Mouse (Mus musculus): ENCODE results near the gene Tmem269.

DNA sequence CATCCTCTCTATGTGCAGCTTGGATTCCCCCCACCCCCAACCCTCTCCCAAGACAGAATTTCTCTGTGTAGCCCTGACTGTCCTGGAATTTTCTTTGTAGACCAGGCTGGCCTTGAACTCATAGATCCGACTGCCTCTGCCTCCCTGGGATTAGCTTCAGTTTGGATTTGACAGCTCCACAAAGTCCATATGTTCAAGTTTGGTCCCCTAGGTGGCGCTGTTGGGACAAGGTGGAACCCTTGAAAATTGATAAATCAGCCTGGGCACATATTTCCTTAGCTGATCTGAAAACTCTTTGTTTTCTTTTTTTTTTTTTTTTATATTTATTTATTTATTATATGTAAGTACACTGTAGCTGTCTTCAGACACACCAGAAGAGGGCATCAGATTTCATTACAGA lies 60.8 kb downstream of the Tmem269 start:
- TF ChIP-seq CTCF (IDR thresholded peaks at IDR 0.05; ENCODE audit: low read depth, low read length) (0 out of 2 replicates have a peak, but pooled peaks have one; percentile 32), TAL1 (conservative IDR thresholded peaks at IDR 0.05; ENCODE audit: low read depth, low read length) (no peak), GATA1 (IDR thresholded peaks at IDR 0.05; ENCODE audit: borderline replicate concordance, low read length) (no peak), POLR2AphosphoS5 (IDR thresholded peaks at IDR 0.05; ENCODE audit: insufficient replicate concordance, low read depth, low read length) (no peak), GATA2 (IDR thresholded peaks at IDR 0.05; ENCODE audit: borderline replicate concordance, low read depth, low read length) (no peak)
